Mouse (Mus musculus) C2C12 (cell line): ENCODE results near the gene 1700008O03Rik. TPM values are rescaled to one million over a fixed set of nuclear protein-coding genes. Genes with fewer than 3 reads are reported as not detected.
A peak's percentile ranks its signal among the peaks of the same experiment; 100 is the strongest.

ENCODE experiments used
- H3K27me3 ChIP-seq: one replicate; pipeline ENCODE4 v1.6.1; 2011; ENCODE audit not compliant: control insufficient read depth, insufficient read depth, insufficient read length
- H3K36me3 ChIP-seq: one replicate; pipeline ENCODE4 v1.6.1; 2011; ENCODE audit not compliant: control insufficient read depth, insufficient read depth
- H3K4me3 ChIP-seq: one replicate; pipeline ENCODE4 v1.5.1; 2011; ENCODE audit warnings: mild to moderate bottlenecking, control low read depth; ENCODE audit not compliant: poor library complexity, insufficient read depth, severe bottlenecking
- H3K79me2 ChIP-seq: one replicate; pipeline ENCODE4 v1.6.1; 2011; ENCODE audit not compliant: control insufficient read depth, insufficient read depth
- H3K79me3 ChIP-seq: one replicate; pipeline ENCODE4 v1.6.1; 2011; ENCODE audit warnings: low read depth, control low read depth
- H3ac ChIP-seq: one replicate; pipeline ENCODE3; 2011; ENCODE audit warnings: low read depth; ENCODE audit not compliant: control insufficient read depth, insufficient read length
- CEBPB ChIP-seq: IDR thresholded peaks from one replicate; pipeline ENCODE4 v1.6.1; 2011; ENCODE audit warnings: low read depth, mild to moderate bottlenecking, control low read depth, moderate library complexity
- CTCF ChIP-seq: IDR thresholded peaks from one replicate; pipeline ENCODE4 v1.5.1; 2011; ENCODE audit not compliant: control insufficient read depth, insufficient read depth, insufficient read length
- FOSL1 ChIP-seq: IDR thresholded peaks from one replicate; pipeline ENCODE4 v1.8.0; 2011; ENCODE audit warnings: mild to moderate bottlenecking, low read length; ENCODE audit not compliant: poor library complexity, insufficient read depth, severe bottlenecking
- MAX ChIP-seq: IDR thresholded peaks from one replicate; pipeline ENCODE4 v1.6.1; 2011; ENCODE audit warnings: mild to moderate bottlenecking, control low read depth
- MYOD1 ChIP-seq: IDR thresholded peaks from one replicate; pipeline ENCODE4 v1.6.1; 2011; ENCODE audit warnings: low read depth; ENCODE audit not compliant: control insufficient read depth, insufficient read length
- MYOG ChIP-seq: IDR thresholded peaks from one replicate; pipeline ENCODE4 v1.6.1; 2011; ENCODE audit not compliant: control insufficient read depth, insufficient read length; ENCODE audit errors: extremely low read depth
- USF1 ChIP-seq: IDR thresholded peaks from one replicate; pipeline ENCODE4 v1.6.1; 2011; ENCODE audit warnings: low read depth, mild to moderate bottlenecking, control low read depth, moderate library complexity
- polyA plus RNA-seq: library from polyadenylated mRNA; unstranded; fragments of >200 nt; fragmentation: generic; extraction: Trizol; gene quantifications from one replicate; pipeline ENCODE4 v1.2.1, GENCODE M21; 2012; ENCODE audit warnings: missing spikeins

Gene 1700008O03Rik
- polyA plus RNA-seq, 1 experiment, result 0.11 TPM

DNA sequence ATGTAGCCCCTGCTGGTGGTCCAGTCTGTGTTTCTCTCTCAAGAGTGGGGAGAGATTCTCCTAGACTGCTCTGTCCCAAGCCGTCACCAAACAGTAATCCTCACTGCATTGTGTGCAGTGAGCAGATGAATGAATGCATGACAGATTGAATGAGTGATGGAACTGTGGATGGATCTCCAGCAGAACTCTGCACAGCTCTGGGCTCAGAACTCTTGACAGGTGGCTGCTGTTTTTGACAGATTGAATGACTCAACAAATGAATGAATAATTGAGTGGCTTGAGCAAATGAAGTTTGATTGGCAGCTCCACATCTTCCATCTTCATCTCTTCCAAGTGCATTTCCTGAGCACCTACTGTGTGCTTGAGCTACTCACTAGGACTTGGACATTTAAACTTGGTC lies 63.3 kb downstream of the 1700008O03Rik start:
- no peaks in the 10 kb centered on the region for H3K36me3 ChIP-seq
- peaks cover 61% of the 10 kb centered on the region for H3K27me3 ChIP-seq
- no peaks in the 10 kb centered on the region for H3K79me2 ChIP-seq
- no peak for TF ChIP-seq MYOD1
- TF ChIP-seq MYOG, result no peak
- TF ChIP-seq FOSL1, result no peak
- no peak for TF ChIP-seq USF1
- no peak for TF ChIP-seq MAX
- no peak for TF ChIP-seq CEBPB
- TF ChIP-seq CTCF, result no peak
- no peaks in the 10 kb centered on the region for H3K79me3 ChIP-seq
- no peak overlapping the region for H3ac ChIP-seq
- no peak overlapping the region for H3K4me3 ChIP-seq

DNA sequence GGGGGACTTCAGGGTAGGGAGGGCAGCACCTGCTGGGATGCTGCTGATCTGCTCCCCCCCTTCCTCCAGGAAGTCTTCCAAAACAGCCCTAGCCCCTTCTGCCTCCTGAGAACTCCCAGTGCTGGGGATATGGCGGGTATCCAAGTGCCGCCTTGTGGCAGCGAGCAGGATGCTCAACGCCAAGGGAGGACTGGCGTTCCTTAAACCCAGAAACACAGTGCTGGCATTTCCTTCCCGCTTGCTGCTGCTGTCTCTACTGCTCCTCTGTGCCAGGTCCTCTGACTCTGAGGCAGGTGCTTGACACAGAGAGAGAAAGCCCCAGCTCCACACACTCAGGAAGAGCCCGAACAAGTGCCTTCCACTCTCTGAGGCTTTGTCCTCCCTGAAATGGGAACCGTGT lies 64.7 kb downstream of the 1700008O03Rik start:
- Histone ChIP-seq H3K79me3 (no peaks in the 10 kb centered on the region), H3K79me2 (no peaks in the 10 kb centered on the region), H3ac (no peak overlapping the region), H3K27me3 (peaks cover 58% of the 10 kb centered on the region), H3K36me3 (no peaks in the 10 kb centered on the region), H3K4me3 (no peak overlapping the region)
- no peak for TF ChIP-seq FOSL1

DNA sequence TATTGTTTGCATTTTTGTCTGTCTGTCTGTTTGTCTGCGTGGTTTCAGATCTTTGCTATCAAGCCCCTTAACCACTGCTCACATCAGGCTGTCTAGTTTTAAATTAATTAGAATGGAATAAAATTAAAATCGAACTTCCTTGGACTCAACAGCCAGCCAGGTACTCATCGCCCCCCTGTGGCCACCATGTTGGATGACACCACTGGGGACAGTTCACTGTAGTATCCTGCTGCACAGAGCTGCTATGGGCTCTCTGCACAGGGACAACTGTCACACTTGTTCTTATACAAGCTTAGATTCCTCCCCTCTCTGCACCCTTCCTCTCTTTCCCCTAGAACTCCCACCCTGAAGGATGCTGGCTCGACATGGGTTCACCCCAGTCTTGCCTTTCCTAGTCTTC lies 67.7 kb downstream of the 1700008O03Rik start:
- peaks cover 54% of the 10 kb centered on the region for H3K27me3 ChIP-seq
- no peaks in the 10 kb centered on the region for H3K79me3 ChIP-seq
- H3K79me2 ChIP-seq, result no peaks in the 10 kb centered on the region
- H3ac ChIP-seq, result no peak overlapping the region
- no peak overlapping the region for H3K4me3 ChIP-seq
- H3K36me3 ChIP-seq, result no peaks in the 10 kb centered on the region
- TF ChIP-seq CTCF, result peak; percentile 15
- no peak for TF ChIP-seq MYOD1
- no peak for TF ChIP-seq FOSL1
- TF ChIP-seq USF1, result no peak

- H3K4me3 ChIP-seq, result no peak overlapping the region
- H3K79me2 ChIP-seq, result no peaks in the 10 kb centered on the region
- H3K27me3 ChIP-seq, result peaks cover 84% of the 10 kb centered on the region
- H3ac ChIP-seq, result no peak overlapping the region
- H3K36me3 ChIP-seq, result no peaks in the 10 kb centered on the region
- no peak for TF ChIP-seq MYOG
- no peak for TF ChIP-seq FOSL1
- no peak for TF ChIP-seq MYOD1
- no peak for TF ChIP-seq CTCF
- no peak for TF ChIP-seq CEBPB
- no peak for TF ChIP-seq MAX
- no peak for TF ChIP-seq USF1
- H3K79me3 ChIP-seq, result no peaks in the 10 kb centered on the region
These were observed 73.1 kb downstream of the 1700008O03Rik start for GRCm38 (mm10) chr7:44312484-44312883.

DNA sequence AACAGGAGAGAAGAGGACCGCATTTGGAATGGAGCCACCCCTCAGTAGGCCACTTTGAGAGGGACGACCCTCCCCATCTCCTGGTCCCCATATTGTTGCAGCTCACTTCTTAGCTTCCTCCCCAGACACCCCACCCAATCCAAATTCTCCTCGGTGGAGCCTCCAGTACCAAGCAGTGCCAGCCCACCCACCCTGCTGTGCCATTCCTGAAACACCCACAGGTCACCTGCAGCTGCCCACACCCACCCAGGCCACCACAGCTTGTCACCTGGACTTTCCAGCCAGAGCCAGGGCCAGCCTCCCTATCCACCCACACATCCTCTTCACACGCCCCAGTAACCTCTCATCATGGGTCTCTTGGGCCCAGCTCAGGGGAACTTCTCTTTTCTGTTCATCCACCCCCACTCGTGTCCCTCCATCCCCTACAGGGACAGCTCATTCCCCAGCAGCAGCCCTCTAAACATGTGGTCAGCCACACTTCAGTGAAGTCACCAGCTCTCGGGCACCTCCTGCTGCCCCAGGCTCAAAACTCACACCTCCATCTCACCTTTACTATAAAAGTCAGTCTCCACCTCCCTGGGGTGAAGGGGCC lies 73.8 kb downstream of the 1700008O03Rik start:
- H3K27me3 ChIP-seq, result peaks cover 82% of the 10 kb centered on the region
- TF ChIP-seq CTCF, result no peak
- no peak for TF ChIP-seq MAX
- no peak for TF ChIP-seq MYOG

DNA sequence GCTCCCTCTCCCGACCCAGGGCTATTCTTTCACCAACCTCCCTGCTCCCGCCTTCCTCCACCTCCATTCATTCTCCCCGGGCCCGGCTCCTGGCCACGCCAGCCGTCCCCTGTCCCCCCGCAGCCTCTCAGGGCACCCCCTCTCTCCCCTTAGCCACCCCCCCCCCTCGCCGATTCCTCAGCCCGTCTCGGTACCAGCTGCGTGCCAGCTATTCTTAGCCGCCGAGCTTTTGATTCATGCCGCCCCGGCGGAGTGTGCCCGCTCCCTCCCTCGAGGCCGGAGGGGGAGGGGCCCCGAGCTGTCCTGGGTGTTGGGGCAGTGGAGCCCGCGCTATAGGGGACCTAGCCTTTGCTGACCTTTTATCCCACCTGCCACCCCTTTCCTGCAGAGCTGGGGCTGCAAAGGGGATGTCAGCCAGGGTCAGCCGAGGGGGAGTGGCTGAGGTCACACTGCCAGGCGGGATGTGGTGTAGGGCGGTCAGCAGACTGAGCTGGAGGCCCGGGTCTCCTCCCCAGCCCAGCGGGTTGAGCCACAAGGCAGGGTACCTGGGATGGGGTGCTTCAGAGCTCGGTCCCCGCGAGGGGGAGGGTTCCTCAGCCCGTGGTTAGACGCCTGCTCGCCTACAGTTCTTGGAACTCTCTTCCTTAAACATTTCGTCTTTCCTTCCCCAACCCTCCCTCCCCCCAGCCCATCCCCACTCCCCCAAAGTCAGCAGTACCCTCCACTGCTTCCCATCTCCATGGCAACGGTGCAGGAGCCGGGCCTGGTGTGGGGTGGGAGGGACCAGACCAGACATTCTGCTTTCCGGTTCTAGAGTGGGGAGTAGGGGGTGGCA lies 74.5 kb downstream of the 1700008O03Rik start:
- Histone ChIP-seq H3K27me3 (peaks cover 75% of the 10 kb centered on the region), H3K79me2 (no peaks in the 10 kb centered on the region), H3ac (no peak overlapping the region), H3K36me3 (no peaks in the 10 kb centered on the region), H3K4me3 (no peak overlapping the region), H3K79me3 (no peaks in the 10 kb centered on the region)
- TF ChIP-seq MYOD1 (no peak), MAX (no peak), CEBPB (no peak), MYOG (no peak), CTCF (no peak), USF1 (no peak), FOSL1 (no peak)

More for the DNA sequence above, 73.8 kb downstream of the 1700008O03Rik start:
- no peaks in the 10 kb centered on the region for H3K36me3 ChIP-seq
- H3K79me3 ChIP-seq, result no peaks in the 10 kb centered on the region
- no peaks in the 10 kb centered on the region for H3K79me2 ChIP-seq
- no peak overlapping the region for H3K4me3 ChIP-seq
- H3ac ChIP-seq, result no peak overlapping the region
